Mouse (Mus musculus): Measurements from ENCODE around the gene Idh3a. TPM values are rescaled to one million over a fixed set of nuclear protein-coding genes. Genes with fewer than 3 reads are reported as not detected.

Gene Idh3a
- 402 and 407 TPM in 2 replicates for total RNA-seq (2014; rRNA removed; ENCODE audit: low replicate concordance)
- polyA plus RNA-seq (2015; fragmentation: Nextera tagmentation; extraction: Ambion mirVana): 840 TPM in 2 replicates

DNA sequence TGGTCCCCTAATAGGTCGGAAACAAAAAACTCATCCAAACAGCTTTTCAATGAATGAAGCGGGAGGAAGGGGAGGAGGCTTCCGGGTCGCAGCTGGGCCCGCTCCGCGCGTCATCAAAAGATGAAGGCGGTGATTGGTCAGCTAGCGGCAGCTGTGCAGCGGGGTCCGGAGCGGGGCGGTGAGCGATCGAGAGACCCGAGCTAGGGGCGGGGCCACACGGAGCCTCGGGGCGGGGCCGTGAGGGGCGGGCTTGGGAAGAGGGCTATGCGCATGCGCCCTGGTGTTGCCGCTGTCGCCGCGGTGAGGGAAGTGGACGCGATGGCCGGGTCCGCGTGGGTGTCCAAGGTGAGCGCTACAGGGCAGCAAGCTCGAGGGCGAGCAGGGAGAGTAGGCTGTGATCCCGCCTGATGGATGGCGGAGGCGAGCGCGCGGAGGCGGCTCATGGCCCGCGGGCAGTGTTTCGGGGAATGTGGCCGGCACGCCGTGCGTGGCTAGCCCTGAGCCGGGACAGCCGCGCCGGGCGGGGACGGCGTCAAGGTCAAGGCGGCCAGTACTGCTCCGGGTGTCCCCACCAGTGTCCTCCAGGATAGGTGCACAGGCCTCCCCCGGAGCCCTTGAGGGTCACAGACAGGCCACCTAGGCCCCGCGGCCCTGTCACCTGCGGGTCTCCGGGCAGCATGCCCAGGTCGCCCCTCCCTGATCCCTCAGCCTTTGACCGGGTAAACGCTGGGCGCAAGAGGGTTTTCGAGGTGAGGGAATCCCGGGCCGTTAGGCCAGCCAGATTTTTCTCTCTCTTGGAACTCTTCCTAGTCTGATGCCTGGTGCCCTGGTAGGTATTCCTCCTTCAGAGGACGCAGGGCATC, at the start of gene Idh3a:
Gene Idh3a, plus strand, starts transcription at position 136 of the 863 bp plus-strand sequence.
- TF ChIP-seq CTCF (IDR thresholded peaks at IDR 0.05; ENCODE audit: low read depth): no peak
- no peak for TF ChIP-seq EP300 (IDR thresholded peaks at IDR 0.05; ENCODE audit: low read depth)
- H3K9me3 ChIP-seq (replicated peaks; ENCODE audit: control insufficient read depth, low read length): no peaks in the 10 kb centered on the region
- WGBS: under 1% methylated on average over 70 of the region's 73 CpGs
- peak within 1 kb of the TSS; percentile 87 for H3K9ac ChIP-seq (replicated peaks; ENCODE audit: low read depth, low read length)
- H3K36me3 ChIP-seq (replicated peaks; ENCODE audit: control insufficient read depth, insufficient read depth, low read length): peaks cover 12% of the 10 kb centered on the region
- ATAC-seq (ENCODE audit: insufficient read depth, low read depth) (peak; percentile 99), DNase-seq (ENCODE audit: low spot score) (peak; percentile 98)
- H3K4me1 ChIP-seq (ENCODE audit: control insufficient read depth, insufficient read depth): no peaks in the 10 kb centered on the region
- H3K27ac ChIP-seq (ENCODE audit: low read depth): peak within 1 kb of the TSS; percentile 85
- peak within 1 kb of the TSS; percentile 86 for H3K4me3 ChIP-seq (ENCODE audit: low read depth, low read length)
- H3K4me2 ChIP-seq (ENCODE audit: low read depth, low read length): peak within 1 kb of the TSS; percentile 83
- H3K27me3 ChIP-seq (ENCODE audit: control insufficient read depth, insufficient read depth, low read length): no peaks in the 10 kb centered on the region

DNA sequence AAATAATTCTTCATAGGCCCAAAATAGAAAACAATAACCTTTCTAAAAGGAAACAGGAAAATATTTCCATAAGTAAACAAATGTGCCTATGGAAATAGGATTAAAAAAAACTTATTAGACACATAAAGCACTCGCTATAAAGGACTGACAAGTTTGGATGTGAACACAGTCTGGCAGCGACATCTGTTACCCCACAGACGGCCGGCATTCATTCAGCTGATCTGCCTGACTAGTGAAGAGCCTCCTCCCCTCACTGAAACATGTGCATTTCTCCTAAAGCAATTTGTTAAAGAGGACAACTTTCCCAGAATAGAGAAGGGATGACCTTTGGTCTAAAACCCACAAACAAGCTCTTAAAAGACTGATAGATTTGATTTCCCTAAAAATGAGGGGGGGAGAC, 49.1 kb upstream of the Idh3a start:
- no peak for DNase-seq (ENCODE audit: low spot score)
- no peak overlapping the region for H3K4me2 ChIP-seq (ENCODE audit: low read depth, low read length)
- H3K9ac ChIP-seq (replicated peaks; ENCODE audit: low read depth, low read length): no peak overlapping the region
- H3K27me3 ChIP-seq (ENCODE audit: control insufficient read depth, insufficient read depth, low read length): no peaks in the 10 kb centered on the region
- H3K36me3 ChIP-seq (replicated peaks; ENCODE audit: control insufficient read depth, insufficient read depth, low read length): no peaks in the 10 kb centered on the region
- TF ChIP-seq CTCF (IDR thresholded peaks at IDR 0.05; ENCODE audit: low read depth) (no peak), EP300 (IDR thresholded peaks at IDR 0.05; ENCODE audit: low read depth) (no peak)
- WGBS: 46% methylated on average over 4 of the region's 4 CpGs
- H3K4me3 ChIP-seq (ENCODE audit: low read depth, low read length): no peak overlapping the region
- no peak for ATAC-seq (ENCODE audit: insufficient read depth, low read depth)
- H3K9me3 ChIP-seq (replicated peaks; ENCODE audit: control insufficient read depth, low read length): no peaks in the 10 kb centered on the region
- H3K4me1 ChIP-seq (ENCODE audit: control insufficient read depth, insufficient read depth): no peaks in the 10 kb centered on the region
- no peak overlapping the region for H3K27ac ChIP-seq (ENCODE audit: low read depth)

DNA sequence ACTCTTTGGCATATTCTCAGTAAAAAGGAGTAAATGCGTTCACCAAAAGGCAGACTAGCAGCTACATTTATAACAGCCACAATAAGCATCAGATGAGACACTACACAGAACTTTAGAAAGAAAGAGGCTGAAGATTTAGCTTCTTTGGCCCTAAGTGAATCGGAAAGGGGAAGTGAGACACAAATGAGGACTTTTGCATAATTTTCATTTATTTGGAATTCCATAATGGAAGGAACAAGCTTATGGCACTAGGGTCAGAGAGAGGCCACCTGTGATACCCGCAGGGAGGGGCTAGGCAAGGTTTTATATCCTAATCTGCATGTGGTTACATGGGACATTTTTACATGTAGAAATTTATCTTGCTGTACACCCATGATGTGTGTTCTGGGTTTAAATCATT, 48.7 kb upstream of the Idh3a start:
- Histone ChIP-seq H3K27ac (ENCODE audit: low read depth) (no peak overlapping the region), H3K27me3 (ENCODE audit: control insufficient read depth, insufficient read depth, low read length) (no peaks in the 10 kb centered on the region), H3K9me3 (replicated peaks; ENCODE audit: control insufficient read depth, low read length) (no peaks in the 10 kb centered on the region), H3K9ac (replicated peaks; ENCODE audit: low read depth, low read length) (no peak overlapping the region), H3K4me1 (ENCODE audit: control insufficient read depth, insufficient read depth) (no peaks in the 10 kb centered on the region), H3K36me3 (replicated peaks; ENCODE audit: control insufficient read depth, insufficient read depth, low read length) (no peaks in the 10 kb centered on the region), H3K4me3 (ENCODE audit: low read depth, low read length) (no peak overlapping the region), H3K4me2 (ENCODE audit: low read depth, low read length) (no peak overlapping the region)
- ATAC-seq (ENCODE audit: insufficient read depth, low read depth): no peak
- TF ChIP-seq CTCF (IDR thresholded peaks at IDR 0.05; ENCODE audit: low read depth): no peak
- no peak for TF ChIP-seq EP300 (IDR thresholded peaks at IDR 0.05; ENCODE audit: low read depth)
- 76% methylated on average over 3 of the region's 3 CpGs for WGBS
- no peak for DNase-seq (ENCODE audit: low spot score)

DNA sequence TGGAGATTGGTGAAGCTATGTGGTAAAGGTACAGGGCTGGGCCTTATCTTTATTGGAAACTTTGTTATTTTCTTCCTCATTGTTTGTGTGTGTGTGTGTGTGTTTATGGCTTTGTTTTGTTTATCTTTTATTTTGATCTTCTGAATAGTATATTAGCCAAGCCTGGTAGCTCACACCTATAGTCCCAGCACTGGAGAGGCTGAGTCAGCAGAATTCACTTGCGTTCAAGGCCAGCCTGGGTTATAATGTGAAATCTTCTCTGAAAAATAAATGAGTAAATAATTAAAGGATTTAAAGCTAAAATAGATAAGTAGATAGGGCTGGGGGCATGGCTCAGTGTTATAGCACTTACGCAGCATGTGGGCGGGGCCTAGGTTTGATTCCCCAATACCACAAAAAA, 47.9 kb upstream of the Idh3a start:
- H3K36me3 ChIP-seq (replicated peaks; ENCODE audit: control insufficient read depth, insufficient read depth, low read length): no peaks in the 10 kb centered on the region
- H3K27me3 ChIP-seq (ENCODE audit: control insufficient read depth, insufficient read depth, low read length): no peaks in the 10 kb centered on the region
- H3K4me2 ChIP-seq (ENCODE audit: low read depth, low read length): no peak overlapping the region
- TF ChIP-seq EP300 (IDR thresholded peaks at IDR 0.05; ENCODE audit: low read depth) (no peak), CTCF (IDR thresholded peaks at IDR 0.05; ENCODE audit: low read depth) (no peak)
- no peak for DNase-seq (ENCODE audit: low spot score)
- H3K4me1 ChIP-seq (ENCODE audit: control insufficient read depth, insufficient read depth): no peaks in the 10 kb centered on the region
- no peak for ATAC-seq (ENCODE audit: insufficient read depth, low read depth)
- H3K9me3 ChIP-seq (replicated peaks; ENCODE audit: control insufficient read depth, low read length): no peaks in the 10 kb centered on the region
- H3K9ac ChIP-seq (replicated peaks; ENCODE audit: low read depth, low read length): no peak overlapping the region
- H3K27ac ChIP-seq (ENCODE audit: low read depth): no peak overlapping the region
- 95% methylated on average over 3 of the region's 3 CpGs for WGBS
- H3K4me3 ChIP-seq (ENCODE audit: low read depth, low read length): no peak overlapping the region

DNA sequence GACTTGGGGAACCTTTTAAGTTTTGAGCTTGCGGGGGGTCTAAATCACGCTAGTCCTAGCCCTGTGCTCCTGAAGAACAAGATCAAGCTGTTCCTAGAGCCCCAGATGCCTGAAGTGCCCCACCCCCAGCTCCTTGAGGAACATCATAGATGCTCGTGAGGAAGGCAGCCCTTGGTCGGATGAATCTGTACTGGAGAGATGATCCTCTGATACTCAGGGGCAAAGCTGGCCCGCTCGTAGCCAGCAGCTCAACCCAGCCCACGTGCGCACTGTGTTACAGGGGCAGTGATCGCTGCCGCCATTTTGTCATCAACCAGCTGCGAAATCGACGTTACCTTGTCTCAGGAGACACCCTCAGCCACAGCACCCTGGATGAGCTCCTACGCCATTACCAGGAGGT, 47.5 kb upstream of the Idh3a start, which contains the start of gene Sh2d7:
Gene Sh2d7, plus strand, starts transcription at position 301 of the 400 bp plus-strand sequence.
- Histone ChIP-seq H3K9ac (replicated peaks; ENCODE audit: low read depth, low read length) (no peak within 1 kb of the TSS), H3K36me3 (replicated peaks; ENCODE audit: control insufficient read depth, insufficient read depth, low read length) (no peaks in the 10 kb centered on the region), H3K27me3 (ENCODE audit: control insufficient read depth, insufficient read depth, low read length) (no peaks in the 10 kb centered on the region), H3K4me1 (ENCODE audit: control insufficient read depth, insufficient read depth) (no peaks in the 10 kb centered on the region), H3K4me3 (ENCODE audit: low read depth, low read length) (no peak within 1 kb of the TSS), H3K27ac (ENCODE audit: low read depth) (no peak within 1 kb of the TSS), H3K9me3 (replicated peaks; ENCODE audit: control insufficient read depth, low read length) (no peaks in the 10 kb centered on the region), H3K4me2 (ENCODE audit: low read depth, low read length) (no peak within 1 kb of the TSS)
- no peak for DNase-seq (ENCODE audit: low spot score)
- TF ChIP-seq CTCF (IDR thresholded peaks at IDR 0.05; ENCODE audit: low read depth): no peak
- TF ChIP-seq EP300 (IDR thresholded peaks at IDR 0.05; ENCODE audit: low read depth): no peak
- WGBS: 88% methylated on average over 14 of the region's 14 CpGs
- ATAC-seq (ENCODE audit: insufficient read depth, low read depth): no peak
